Mouse (Mus musculus) spleen, adult 2 months (tissue): ENCODE data around the gene Ccdc151. TPM values are rescaled to one million over a fixed set of nuclear protein-coding genes. Genes with fewer than 3 reads are reported as not detected.
A peak's percentile ranks its signal among the peaks of the same experiment; 100 is the strongest.

Experiments
- DNase-seq, 2 experiments: peaks; one replicate each; pipeline versions ENCODE4 v3.0.0 to v3.0.0-alpha.2; 2012 to 2021; ENCODE audit warnings: low spot score in 2 of 2, low read depth in 1 of 2
- H3K27ac ChIP-seq: fragments of 200-500 bp; 2 replicates; pipeline ENCODE4 v1.5.1; 2012; ENCODE audit warnings: low read length, inconsistent platforms; ENCODE audit not compliant: insufficient read depth
- H3K27me3 ChIP-seq: fragments of 200-500 bp; 2 replicates; pipeline ENCODE4 v1.6.1; 2012; ENCODE audit warnings: mild to moderate bottlenecking, moderate library complexity, low read length, inconsistent platforms; ENCODE audit not compliant: control insufficient read depth, insufficient read depth
- H3K36me3 ChIP-seq: fragments of 200-500 bp; 2 replicates; pipeline ENCODE4 v1.6.1; 2012; ENCODE audit warnings: mild to moderate bottlenecking, low read length, inconsistent platforms; ENCODE audit not compliant: control insufficient read depth, insufficient read depth
- H3K4me1 ChIP-seq: fragments of 200-500 bp; 2 replicates; pipeline ENCODE4 v1.6.1; 2011; ENCODE audit warnings: inconsistent platforms; ENCODE audit not compliant: control insufficient read depth, insufficient read depth, insufficient read length
- H3K4me3 ChIP-seq: fragments of 200-500 bp; 2 replicates; pipeline ENCODE4 v1.5.1; 2011; ENCODE audit warnings: mild to moderate bottlenecking, inconsistent platforms; ENCODE audit not compliant: insufficient read depth, insufficient read length; ENCODE audit errors: extremely low read depth
- CTCF ChIP-seq: fragments of 200-500 bp; IDR thresholded peaks from 2 replicates; pipeline ENCODE4 v1.5.1; 2011; ENCODE audit warnings: mild to moderate bottlenecking, inconsistent platforms; ENCODE audit not compliant: insufficient read depth, insufficient read length, insufficient replicate concordance; ENCODE audit errors: extremely low read depth
- POLR2A ChIP-seq: fragments of 200-500 bp; IDR thresholded peaks from 2 replicates; pipeline ENCODE4 v1.6.1; 2011; ENCODE audit warnings: low read depth, low read length, inconsistent platforms
- WGBS: fragments of 180-500 bp; shearing (Covaris S2); methylation state at CpG from one replicate; pipeline ENCODE4 v1.1.7; 2018; 5-methylcytosine and 5-hydroxymethylcytosine counted together
- polyA plus RNA-seq: library from polyadenylated mRNA; depleted of rRNA; stranded (reverse); fragments of >200 nt; gene quantifications from 2 replicates; pipeline ENCODE4 v1.2.3, GENCODE M21; 2012

Ccdc151 gene
- polyA plus RNA-seq, 1 experiment = not detected

- WGBS = 87% methylated on average over 7 of the region's 7 CpGs
- no peak for TF ChIP-seq CTCF
- no peak for TF ChIP-seq POLR2A
- H3K27ac ChIP-seq = no peak overlapping the region
These were observed 14.9 kb upstream of the Ccdc151 start for GRCm38 (mm10) chr9:22017208-22017825.

GRCm38 (mm10) chr9:22016245-22016644, 13.8 kb upstream of the Ccdc151 start:
- no peak for DNase-seq
- 61% methylated on average over 10 of the region's 10 CpGs for WGBS
- TF ChIP-seq CTCF (no peak), POLR2A (no peak)
- Histone ChIP-seq H3K27ac (no peak overlapping the region), H3K4me3 (no peak overlapping the region), H3K27me3 (no peaks in the 10 kb centered on the region), H3K36me3 (peaks cover 23% of the 10 kb centered on the region), H3K4me1 (no peaks in the 10 kb centered on the region)

More at GRCm38 (mm10) chr9:22017208-22017825, 14.9 kb upstream of the Ccdc151 start:
- Histone ChIP-seq H3K4me3 (no peak overlapping the region), H3K27me3 (no peaks in the 10 kb centered on the region), H3K36me3 (peaks cover 14% of the 10 kb centered on the region), H3K4me1 (no peaks in the 10 kb centered on the region)
- DNase-seq = no peak

GRCm38 (mm10) chr9:22012731-22013130, 10.3 kb upstream of the Ccdc151 start:
- H3K4me1 ChIP-seq = no peaks in the 10 kb centered on the region; the same call in 1 of the 2 replicates
- no peaks in the 10 kb centered on the region for H3K27me3 ChIP-seq
- no peak overlapping the region for H3K27ac ChIP-seq
- no peak for DNase-seq
- TF ChIP-seq CTCF (no peak), POLR2A (no peak)
- no peak overlapping the region for H3K4me3 ChIP-seq
- H3K36me3 ChIP-seq = peaks cover 49% of the 10 kb centered on the region
- 93% methylated on average over 13 of the region's 13 CpGs for WGBS

GRCm38 (mm10) chr9:22011055-22011454, 8.6 kb upstream of the Ccdc151 start:
- peaks cover 51% of the 10 kb centered on the region for H3K36me3 ChIP-seq
- H3K4me1 ChIP-seq = no peaks in the 10 kb centered on the region; the same call in 1 of the 2 replicates
- TF ChIP-seq POLR2A = no peak
- DNase-seq = no peak
- no peak overlapping the region for H3K27ac ChIP-seq
- 37% methylated on average over 5 of the region's 5 CpGs for WGBS
- no peak overlapping the region for H3K4me3 ChIP-seq
- no peaks in the 10 kb centered on the region for H3K27me3 ChIP-seq

GRCm38 (mm10) chr9:22004546-22004945, 2.1 kb upstream of the Ccdc151 start:
- Histone ChIP-seq H3K4me1 (peaks cover 6% of the 10 kb centered on the region; the same call in 1 of the 2 replicates), H3K27me3 (no peaks in the 10 kb centered on the region), H3K27ac (no peak overlapping the region), H3K36me3 (peaks cover 18% of the 10 kb centered on the region), H3K4me3 (no peak overlapping the region)
- TF ChIP-seq POLR2A (no peak), CTCF (no peak)
- WGBS = 96% methylated on average over 12 of the region's 12 CpGs
- no peak for DNase-seq

- H3K27ac ChIP-seq = peak overlapping the region; percentile 57; the same call in 1 of the 2 replicates
- no peaks in the 10 kb centered on the region for H3K27me3 ChIP-seq
- peak overlapping the region; percentile 75 for H3K4me3 ChIP-seq
- DNase-seq = no peak
- H3K4me1 ChIP-seq = peaks cover 6% of the 10 kb centered on the region; the same call in 1 of the 2 replicates
- peaks cover 8% of the 10 kb centered on the region for H3K36me3 ChIP-seq
- TF ChIP-seq CTCF = no peak
- TF ChIP-seq POLR2A = no peak
- WGBS = under 1% methylated on average over 18 of the region's 18 CpGs
These were observed 725 bp upstream of the Ccdc151 start for GRCm38 (mm10) chr9:22003163-22003554.

- no peak for DNase-seq
- 88% methylated on average over 4 of the region's 4 CpGs for WGBS
These were observed 801 bp downstream of the Ccdc151 start for GRCm38 (mm10) chr9:22001633-22002032.

More at GRCm38 (mm10) chr9:22001633-22002032, 801 bp downstream of the Ccdc151 start:
- Histone ChIP-seq H3K27ac (no peak overlapping the region), H3K36me3 (peaks cover 4% of the 10 kb centered on the region), H3K4me1 (peaks cover 6% of the 10 kb centered on the region; the same call in 1 of the 2 replicates), H3K4me3 (no peak overlapping the region), H3K27me3 (no peaks in the 10 kb centered on the region)
- no peak for TF ChIP-seq CTCF
- TF ChIP-seq POLR2A = no peak
